ENCODE assay signal across 8 mouse cellular contexts in the genomic region with DNA sequence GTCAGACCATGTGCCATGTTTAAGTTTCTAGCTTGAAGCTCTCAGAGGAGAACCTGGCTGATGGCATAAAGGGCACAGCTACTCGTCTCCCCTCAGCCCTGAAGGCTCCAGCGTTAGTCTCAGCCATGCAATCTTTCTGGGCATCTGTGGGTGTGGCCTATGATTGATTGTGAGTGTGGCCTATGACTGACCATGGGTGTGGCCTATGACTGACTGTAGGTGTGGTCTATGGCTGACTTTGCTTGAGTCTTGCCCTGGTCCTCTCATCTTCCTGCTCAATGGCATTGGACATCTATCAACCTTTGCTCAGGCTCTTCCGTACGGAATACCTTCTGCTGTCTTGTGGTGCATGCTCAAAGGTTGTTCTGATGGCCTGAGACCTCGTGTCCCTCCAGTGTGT. TPM values are rescaled to one million over a fixed set of nuclear protein-coding genes. Genes with fewer than 3 reads are reported as not detected.
DNase-seq lines count a peak whose midpoint lies in the region; ATAC-seq and TF ChIP-seq lines count a peak whose summit lies in the region.
"Had no signal": no experiment of that assay in that cellular context is flagged by ENCODE, and none has a peak within 500 bp of the region (broad histone marks: within the 10 kb centered on the region; RNA-seq: fewer than 3 reads in every experiment).

No protein-coding gene starts in this region.

- TF ChIP-seq EP300 in stomach, postnatal 0 days (optimal IDR thresholded peaks at IDR 0.05): no peak

- H3K27me3 ChIP-seq in kidney, postnatal 0 days (ENCODE audit: insufficient read depth, low read length): no peaks in the 10 kb centered on the region
- H3K27me3 ChIP-seq in kidney, embryonic 14.5 days (ENCODE audit: control insufficient read depth, insufficient read depth, low read length): no peaks in the 10 kb centered on the region
- no peaks in the 10 kb centered on the region for H3K27me3 ChIP-seq in liver, embryonic 12.5 days (replicated peaks)
- no peaks in the 10 kb centered on the region for H3K27me3 ChIP-seq in stomach, postnatal 0 days (ENCODE audit: control insufficient read depth, insufficient read depth, low read length)

- no peaks in the 10 kb centered on the region for H3K4me1 ChIP-seq in kidney, postnatal 0 days (replicated peaks; ENCODE audit: insufficient read depth, low read length)
- H3K4me1 ChIP-seq in kidney, embryonic 14.5 days (ENCODE audit: control insufficient read depth, insufficient read depth, low read length): no peaks in the 10 kb centered on the region
- H3K4me1 ChIP-seq in liver, embryonic 12.5 days: peaks cover 28% of the 10 kb centered on the region
- H3K4me1 ChIP-seq in stomach, postnatal 0 days (replicated peaks; ENCODE audit: control insufficient read depth, insufficient read depth): no peaks in the 10 kb centered on the region; the same call in 1 of the 2 replicates

- peak; percentile 34 for ATAC-seq in kidney, postnatal 0 days (replicated peaks; ENCODE audit: low FRiP score, low read depth)
- ATAC-seq in kidney, embryonic 14.5 days (ENCODE audit: low FRiP score, low TSS enrichment): no peak
- peak; percentile 54 for ATAC-seq in liver, embryonic 12.5 days
- ATAC-seq in stomach, postnatal 0 days (ENCODE audit: low FRiP score, low TSS enrichment): peak; percentile 48; the same call in 1 of the 2 replicates

- no peak overlapping the region for H3K9ac ChIP-seq in kidney, postnatal 0 days (ENCODE audit: low read depth, low read length)
- no peak overlapping the region for H3K9ac ChIP-seq in kidney, embryonic 14.5 days (ENCODE audit: low read depth, low read length)
- H3K9ac ChIP-seq in liver, embryonic 12.5 days: no peak overlapping the region
- H3K9ac ChIP-seq in stomach, postnatal 0 days (ENCODE audit: low read length): no peak overlapping the region

- H3K9me3 ChIP-seq in kidney, postnatal 0 days (replicated peaks; ENCODE audit: low read length): no peaks in the 10 kb centered on the region
- H3K9me3 ChIP-seq in kidney, embryonic 14.5 days (ENCODE audit: control insufficient read depth, low read length): no peaks in the 10 kb centered on the region
- H3K9me3 ChIP-seq in liver, embryonic 12.5 days (replicated peaks): peaks cover 10% of the 10 kb centered on the region
- H3K9me3 ChIP-seq in stomach, postnatal 0 days (ENCODE audit: control insufficient read depth, low read length): no peaks in the 10 kb centered on the region

- no peak for TF ChIP-seq CTCF in kidney, postnatal 0 days (IDR thresholded peaks at IDR 0.05; ENCODE audit: low read depth)
- TF ChIP-seq CTCF in stomach, postnatal 0 days (IDR thresholded peaks at IDR 0.05; ENCODE audit: low read depth): no peak

- peak; percentile 62 for DNase-seq in kidney, postnatal 0 days (ENCODE audit: low spot score)
- DNase-seq in c-Kit-positive CD71-positive TER-119-positive erythroid progenitor cells, embryonic 14.5 days (ENCODE audit: low spot score): peak; percentile 65
- DNase-seq in stomach, postnatal 0 days (ENCODE audit: low spot score): peak; percentile 54
- DNase-seq in natural killer cell, adult 2 months (ENCODE audit: low spot score in 2 of 2): no peak
- no peak for DNase-seq in right cerebral cortex, postnatal 14 days

- no peak overlapping the region for H3K4me2 ChIP-seq in kidney, postnatal 0 days (ENCODE audit: low read length)
- H3K4me2 ChIP-seq in kidney, embryonic 14.5 days (replicated peaks; ENCODE audit: low read depth, low read length): no peak overlapping the region
- peak overlapping the region; percentile 30; the same call in 1 of the 2 replicates for H3K4me2 ChIP-seq in liver, embryonic 12.5 days
- H3K4me2 ChIP-seq in stomach, postnatal 0 days (replicated peaks; ENCODE audit: low read depth): no peak overlapping the region

- H3K36me3 ChIP-seq in kidney, postnatal 0 days (ENCODE audit: insufficient read depth, low read length): no peaks in the 10 kb centered on the region
- H3K36me3 ChIP-seq in kidney, embryonic 14.5 days (ENCODE audit: control insufficient read depth, insufficient read depth, low read length): no peaks in the 10 kb centered on the region
- H3K36me3 ChIP-seq in liver, embryonic 12.5 days: peaks cover 9% of the 10 kb centered on the region
- no peaks in the 10 kb centered on the region for H3K36me3 ChIP-seq in stomach, postnatal 0 days (ENCODE audit: control insufficient read depth, insufficient read depth, low read length)

- 43% methylated on average over 5 of the region's 5 CpGs for WGBS in kidney, postnatal 0 days
- 51% methylated on average over 5 of the region's 5 CpGs for WGBS in kidney, embryonic 14.5 days
- 42% methylated on average over 5 of the region's 5 CpGs for WGBS in liver, embryonic 12.5 days (ENCODE audit: insufficient replicate concordance)
- WGBS in stomach, postnatal 0 days: 43% methylated on average over 5 of the region's 5 CpGs

- no peak overlapping the region for H3K4me3 ChIP-seq in kidney, postnatal 0 days (replicated peaks; ENCODE audit: low read depth, low read length)
- no peak overlapping the region for H3K4me3 ChIP-seq in kidney, embryonic 14.5 days (ENCODE audit: low read length)
- H3K4me3 ChIP-seq in liver, embryonic 12.5 days: no peak overlapping the region
- H3K4me3 ChIP-seq in stomach, postnatal 0 days (ENCODE audit: low read depth, low read length): no peak overlapping the region

- no peak overlapping the region for H3K27ac ChIP-seq in kidney, postnatal 0 days
- H3K27ac ChIP-seq in kidney, embryonic 14.5 days (ENCODE audit: low read depth, low read length): no peak overlapping the region
- no peak overlapping the region for H3K27ac ChIP-seq in liver, embryonic 12.5 days
- no peak overlapping the region for H3K27ac ChIP-seq in stomach, postnatal 0 days (replicated peaks)
- H3K27ac ChIP-seq: macrophage had no signal

RNA-seq across cellular contexts. Expression of a gene that starts 4.8 kb away (rescaled TPM):
- 6.2 and 6.7 TPM in 2 replicates for polyA plus RNA-seq in kidney, postnatal 0 days (2015; fragmentation: Nextera tagmentation; extraction: Ambion mirVana)
- 4.5 and 5.0 TPM in 2 replicates for polyA plus RNA-seq in kidney, embryonic 14.5 days (2014; fragmentation: Nextera tagmentation; extraction: Ambion mirVana)
- polyA plus RNA-seq in liver, embryonic 12.5 days (2016; fragmentation: Nextera tagmentation; extraction: Ambion mirVana): 3.8 and 3.9 TPM in 2 replicates
- polyA plus RNA-seq in stomach, postnatal 0 days (2015; fragmentation: Nextera tagmentation; extraction: Ambion mirVana): 3.1 and 3.2 TPM in 2 replicates

RNA-seq across cellular contexts. Expression of a gene that starts 5.0 kb away (rescaled TPM):
- 0.96 and 1.6 TPM in 2 replicates for polyA plus RNA-seq in kidney, postnatal 0 days (2015; fragmentation: Nextera tagmentation; extraction: Ambion mirVana)
- 0.90 and 2.1 TPM in 2 replicates for polyA plus RNA-seq in kidney, embryonic 14.5 days (2014; fragmentation: Nextera tagmentation; extraction: Ambion mirVana)
- 0.68 and 0.94 TPM in 2 replicates for polyA plus RNA-seq in liver, embryonic 12.5 days (2016; fragmentation: Nextera tagmentation; extraction: Ambion mirVana)
- 0.46 and 0.79 TPM in 2 replicates for polyA plus RNA-seq in stomach, postnatal 0 days (2015; fragmentation: Nextera tagmentation; extraction: Ambion mirVana)
- polyA plus RNA-seq: macrophage had no signal

RNA-seq across cellular contexts. Expression of a gene that starts 19.6 kb away (rescaled TPM):
- polyA plus RNA-seq in kidney, postnatal 0 days (2015; fragmentation: Nextera tagmentation; extraction: Ambion mirVana): 170 and 171 TPM in 2 replicates
- polyA plus RNA-seq in kidney, embryonic 14.5 days (2014; fragmentation: Nextera tagmentation; extraction: Ambion mirVana): 171 and 182 TPM in 2 replicates
- polyA plus RNA-seq in liver, embryonic 12.5 days (2016; fragmentation: Nextera tagmentation; extraction: Ambion mirVana): 61.6 and 68.2 TPM in 2 replicates
- 135 and 151 TPM in 2 replicates for polyA plus RNA-seq in stomach, postnatal 0 days (2015; fragmentation: Nextera tagmentation; extraction: Ambion mirVana)

RNA-seq across cellular contexts. Expression of a gene that starts 22.3 kb away (rescaled TPM):
- 7.2 and 8.4 TPM in 2 replicates for polyA plus RNA-seq in kidney, postnatal 0 days (2015; fragmentation: Nextera tagmentation; extraction: Ambion mirVana)
- 8.0 and 10.0 TPM in 2 replicates for polyA plus RNA-seq in kidney, embryonic 14.5 days (2014; fragmentation: Nextera tagmentation; extraction: Ambion mirVana)
- 1.6 and 2.0 TPM in 2 replicates for polyA plus RNA-seq in liver, embryonic 12.5 days (2016; fragmentation: Nextera tagmentation; extraction: Ambion mirVana)
- 1.7 and 2.3 TPM in 2 replicates for polyA plus RNA-seq in stomach, postnatal 0 days (2015; fragmentation: Nextera tagmentation; extraction: Ambion mirVana)

RNA-seq across cellular contexts. Expression of a gene that starts 23.4 kb away (rescaled TPM):
- polyA plus RNA-seq in kidney, postnatal 0 days (2015; fragmentation: Nextera tagmentation; extraction: Ambion mirVana): 0.29 and 0.32 TPM in 2 replicates
- 0.28 and 0.37 TPM in 2 replicates for polyA plus RNA-seq in kidney, embryonic 14.5 days (2014; fragmentation: Nextera tagmentation; extraction: Ambion mirVana)
- 0.17 and 0.24 TPM in 2 replicates for polyA plus RNA-seq in liver, embryonic 12.5 days (2016; fragmentation: Nextera tagmentation; extraction: Ambion mirVana)
- polyA plus RNA-seq in stomach, postnatal 0 days (2015; fragmentation: Nextera tagmentation; extraction: Ambion mirVana): 0.35 and 0.38 TPM in 2 replicates
- polyA plus RNA-seq: macrophage had no signal

Comparison
In these comparisons a context has a peak if more than half of its experiments do, and no peak if none do; other contexts are left out.
1. DNase-seq: peak in kidney, postnatal 0 days (single experiment), c-Kit-positive CD71-positive TER-119-positive erythroid progenitor cells, embryonic 14.5 days (single experiment) and stomach, postnatal 0 days (single experiment); none in natural killer cell, adult 2 months (0 of 2) and right cerebral cortex, postnatal 14 days (single experiment).